Mouse (Mus musculus): ENCODE results near the gene Natd1. TPM values are rescaled to one million over a fixed set of nuclear protein-coding genes. Genes with fewer than 3 reads are reported as not detected.

Gene Natd1
- polyA plus RNA-seq, 1 experiment, result 13.2 TPM

GRCm38 (mm10) chr11:60864916-60865315 is 49.6 kb downstream of the Natd1 start:
- Histone ChIP-seq H3K27ac (ENCODE audit: insufficient read depth, low read depth, low read length) (no peak overlapping the region), H3K27me3 (ENCODE audit: control insufficient read depth, insufficient read depth, low read length) (no peaks in the 10 kb centered on the region), H3K4me3 (ENCODE audit: low read depth, low read length) (no peak overlapping the region), H3K4me1 (ENCODE audit: control insufficient read depth, insufficient read depth, insufficient read length, low read length) (no peaks in the 10 kb centered on the region; the same call in 1 of the 2 replicates), H3K36me3 (ENCODE audit: control insufficient read depth, insufficient read depth, low read length) (peaks cover 33% of the 10 kb centered on the region)
- whole genome bisulfite sequencing, result 83% methylated on average over 14 of the region's 14 CpGs
- TF ChIP-seq POLR2A (IDR thresholded peaks at IDR 0.05; ENCODE audit: low read depth, low read length) (no peak), CTCF (IDR thresholded peaks at IDR 0.05; ENCODE audit: extremely low read depth, insufficient read length, insufficient replicate concordance, low read depth, low read length) (no peak)

- no peak overlapping the region for H3K27ac ChIP-seq (ENCODE audit: insufficient read depth, low read depth, low read length)
- H3K4me3 ChIP-seq (ENCODE audit: low read depth, low read length), result no peak overlapping the region
- H3K27me3 ChIP-seq (ENCODE audit: control insufficient read depth, insufficient read depth, low read length), result no peaks in the 10 kb centered on the region
- 92% methylated on average over 2 of the region's 2 CpGs for WGBS
- TF ChIP-seq CTCF (IDR thresholded peaks at IDR 0.05; ENCODE audit: extremely low read depth, insufficient read length, insufficient replicate concordance, low read depth, low read length) (no peak), POLR2A (IDR thresholded peaks at IDR 0.05; ENCODE audit: low read depth, low read length) (no peak)
- H3K36me3 ChIP-seq (ENCODE audit: control insufficient read depth, insufficient read depth, low read length), result peaks cover 33% of the 10 kb centered on the region
- no peaks in the 10 kb centered on the region; the same call in 1 of the 2 replicates for H3K4me1 ChIP-seq (ENCODE audit: control insufficient read depth, insufficient read depth, insufficient read length, low read length)
These were observed 50.4 kb downstream of the Natd1 start for GRCm38 (mm10) chr11:60864166-60864565.

GRCm38 (mm10) chr11:60863196-60863595 is 51.4 kb downstream of the Natd1 start:
- Histone ChIP-seq H3K4me1 (ENCODE audit: control insufficient read depth, insufficient read depth, insufficient read length, low read length) (no peaks in the 10 kb centered on the region; the same call in 1 of the 2 replicates), H3K36me3 (ENCODE audit: control insufficient read depth, insufficient read depth, low read length) (peaks cover 34% of the 10 kb centered on the region)
- WGBS, result 70% methylated on average over 4 of the region's 4 CpGs

GRCm38 (mm10) chr11:60861993-60862392 is 52.6 kb downstream of the Natd1 start:
- Histone ChIP-seq H3K4me3 (ENCODE audit: low read depth, low read length) (no peak overlapping the region), H3K27ac (ENCODE audit: insufficient read depth, low read depth, low read length) (no peak overlapping the region), H3K4me1 (ENCODE audit: control insufficient read depth, insufficient read depth, insufficient read length, low read length) (no peaks in the 10 kb centered on the region; the same call in 1 of the 2 replicates), H3K27me3 (ENCODE audit: control insufficient read depth, insufficient read depth, low read length) (no peaks in the 10 kb centered on the region), H3K36me3 (ENCODE audit: control insufficient read depth, insufficient read depth, low read length) (peaks cover 39% of the 10 kb centered on the region)
- 62% methylated on average over 3 of the region's 3 CpGs for WGBS
- TF ChIP-seq CTCF (IDR thresholded peaks at IDR 0.05; ENCODE audit: extremely low read depth, insufficient read length, insufficient replicate concordance, low read depth, low read length), result no peak
- TF ChIP-seq POLR2A (IDR thresholded peaks at IDR 0.05; ENCODE audit: low read depth, low read length), result no peak

More at GRCm38 (mm10) chr11:60863196-60863595, 51.4 kb downstream of the Natd1 start:
- Histone ChIP-seq H3K27ac (ENCODE audit: insufficient read depth, low read depth, low read length) (no peak overlapping the region), H3K4me3 (ENCODE audit: low read depth, low read length) (no peak overlapping the region), H3K27me3 (ENCODE audit: control insufficient read depth, insufficient read depth, low read length) (no peaks in the 10 kb centered on the region)
- no peak for TF ChIP-seq CTCF (IDR thresholded peaks at IDR 0.05; ENCODE audit: extremely low read depth, insufficient read length, insufficient replicate concordance, low read depth, low read length)
- no peak for TF ChIP-seq POLR2A (IDR thresholded peaks at IDR 0.05; ENCODE audit: low read depth, low read length)

- no peak overlapping the region for H3K27ac ChIP-seq (ENCODE audit: insufficient read depth, low read depth, low read length)
- TF ChIP-seq POLR2A (IDR thresholded peaks at IDR 0.05; ENCODE audit: low read depth, low read length) (no peak), CTCF (IDR thresholded peaks at IDR 0.05; ENCODE audit: extremely low read depth, insufficient read length, insufficient replicate concordance, low read depth, low read length) (no peak)
- no peak overlapping the region for H3K4me3 ChIP-seq (ENCODE audit: low read depth, low read length)
- H3K27me3 ChIP-seq (ENCODE audit: control insufficient read depth, insufficient read depth, low read length), result no peaks in the 10 kb centered on the region
- H3K4me1 ChIP-seq (ENCODE audit: control insufficient read depth, insufficient read depth, insufficient read length, low read length), result no peaks in the 10 kb centered on the region
- H3K36me3 ChIP-seq (ENCODE audit: control insufficient read depth, insufficient read depth, low read length), result peaks cover 50% of the 10 kb centered on the region
- WGBS, result 58% methylated on average over 3 of the region's 3 CpGs
These were observed 58.0 kb downstream of the Natd1 start for GRCm38 (mm10) chr11:60856587-60856986.

Other genes with a start within 250 kb of the Natd1 start
- 18.9 and 32.4 TPM in 2 replicates for gene Llgl1, start 215.0 kb downstream of the Natd1 start, polyA plus RNA-seq (2012; rRNA removed)
- 130 and 350 TPM in 2 replicates for gene Flii, start 187.5 kb downstream of the Natd1 start, polyA plus RNA-seq (2012; rRNA removed)
- gene Mief2, start 186.4 kb downstream of the Natd1 start, polyA plus RNA-seq (2012; rRNA removed), result 9.3 and 9.5 TPM in 2 replicates
- gene Top3a, start 137.4 kb downstream of the Natd1 start, polyA plus RNA-seq (2012; rRNA removed), result 3.0 and 4.7 TPM in 2 replicates
- gene Smcr8, start 137.2 kb downstream of the Natd1 start, polyA plus RNA-seq (2012; rRNA removed), result 3.8 and 5.8 TPM in 2 replicates
- gene Shmt1, start 103.0 kb downstream of the Natd1 start, polyA plus RNA-seq (2012; rRNA removed), result 9.7 and 15.3 TPM in 2 replicates
- 17.7 and 34.1 TPM in 2 replicates for gene Dhrs7b, start 84.1 kb downstream of the Natd1 start, polyA plus RNA-seq (2012; rRNA removed)
- 35.6 and 55.5 TPM in 2 replicates for gene Tmem11, start 35.5 kb downstream of the Natd1 start, polyA plus RNA-seq (2012; rRNA removed)
- 71.6 and 98.9 TPM in 2 replicates for gene Map2k3, start 17.3 kb upstream of the Natd1 start, polyA plus RNA-seq (2012; rRNA removed)
- gene Kcnj12, start 107.8 kb upstream of the Natd1 start, polyA plus RNA-seq (2012; rRNA removed), result 0.81 and 1.0 TPM in 2 replicates
- gene Tnfrsf13b, start 212.0 kb upstream of the Natd1 start, polyA plus RNA-seq (2012; rRNA removed), result 12.2 and 30.8 TPM in 2 replicates

All from small intestine, adult 2 months (tissue).